Mouse (Mus musculus): Measurements from ENCODE around the gene Alyref.
A peak's percentile ranks its signal among the peaks of the same experiment; 100 is the strongest.
"Not testable (repeated sequence)": the region's sequence is repeated elsewhere in the genome, so short reads cannot be mapped to it uniquely, and the experiment has no call there.

Alyref gene

DNA sequence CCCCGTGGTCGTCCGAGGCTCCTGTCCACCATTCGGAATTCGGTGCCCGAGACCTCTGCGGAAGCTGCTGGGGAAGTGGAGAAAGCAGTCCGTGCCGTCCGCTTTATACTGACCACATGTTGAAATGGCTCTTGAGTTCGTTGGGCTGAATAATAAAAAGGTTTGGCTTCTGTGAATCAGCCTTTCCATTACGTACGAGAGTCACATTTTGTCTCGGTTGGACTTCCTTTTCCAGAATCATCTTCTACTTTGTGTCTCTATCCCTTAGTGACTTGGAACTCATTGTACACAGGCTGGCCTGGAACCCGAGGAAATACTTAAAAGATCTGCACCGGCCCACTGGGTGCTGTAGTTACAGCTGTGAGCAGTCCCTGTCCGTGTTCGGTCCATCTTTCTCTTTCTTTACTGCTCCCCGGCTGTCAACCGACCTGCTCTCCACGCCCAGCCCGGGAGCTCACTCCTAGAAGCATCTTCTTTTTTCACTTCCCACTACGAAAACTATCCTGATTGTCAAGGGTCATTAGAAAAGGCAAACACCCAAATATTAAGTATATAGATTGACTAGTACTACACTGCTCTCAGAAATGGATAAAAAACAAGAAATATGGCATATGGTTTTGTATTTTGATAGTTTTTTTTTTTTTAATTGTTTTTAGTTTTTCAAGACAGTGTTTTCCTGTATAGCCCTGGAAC lies 24.4 kb downstream of the Alyref start:
- DNase-seq (ENCODE audit: low spot score in 2 of 2) = no peak

DNA sequence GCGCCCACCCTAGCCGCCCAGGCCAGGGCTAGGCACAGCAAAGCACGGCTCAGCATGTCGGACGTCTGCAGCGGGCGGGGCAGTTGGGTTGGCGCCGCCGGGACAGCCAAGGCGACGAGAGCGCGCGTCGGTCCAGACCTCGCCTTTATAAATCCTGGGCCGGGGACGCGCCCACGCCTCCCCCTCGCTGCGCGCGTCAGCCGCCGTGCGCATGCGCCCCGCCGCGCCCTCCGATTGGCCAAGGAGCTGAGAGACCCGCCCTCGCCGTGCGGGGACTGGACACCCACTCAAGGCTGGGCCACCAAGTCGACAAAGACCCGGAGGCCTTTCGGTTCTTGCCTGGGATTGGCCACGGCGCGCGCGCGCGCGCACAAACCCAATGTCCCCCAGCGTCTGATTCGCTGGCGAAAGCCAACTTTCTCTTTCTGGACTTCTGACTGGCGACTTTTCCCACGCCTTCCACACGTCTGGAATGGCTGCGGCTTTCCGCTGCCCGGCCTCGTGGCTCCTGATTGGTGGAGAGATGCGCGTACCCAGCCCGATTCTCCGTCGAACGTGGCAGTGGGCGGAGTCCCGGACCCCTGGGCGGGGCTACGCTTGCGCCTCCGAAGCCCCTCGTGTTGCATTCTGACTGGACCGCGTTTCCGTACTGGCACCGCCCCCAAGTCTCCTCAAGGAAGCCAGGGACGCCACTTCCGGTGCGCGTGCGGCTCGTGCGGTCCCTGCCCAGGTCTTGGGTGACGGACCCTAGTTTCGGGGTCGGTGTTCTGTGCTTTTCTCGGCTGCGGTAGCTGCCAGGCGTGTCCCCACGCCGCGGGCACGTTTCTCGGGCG lies 25.2 kb downstream of the Alyref start, which contains the start of gene P4hb:
P4hb (minus strand) TSS at position 502 of the 833 bp plus-strand sequence.
- peak; percentile 99 to 100 for DNase-seq (ENCODE audit: low spot score in 2 of 2)

DNA sequence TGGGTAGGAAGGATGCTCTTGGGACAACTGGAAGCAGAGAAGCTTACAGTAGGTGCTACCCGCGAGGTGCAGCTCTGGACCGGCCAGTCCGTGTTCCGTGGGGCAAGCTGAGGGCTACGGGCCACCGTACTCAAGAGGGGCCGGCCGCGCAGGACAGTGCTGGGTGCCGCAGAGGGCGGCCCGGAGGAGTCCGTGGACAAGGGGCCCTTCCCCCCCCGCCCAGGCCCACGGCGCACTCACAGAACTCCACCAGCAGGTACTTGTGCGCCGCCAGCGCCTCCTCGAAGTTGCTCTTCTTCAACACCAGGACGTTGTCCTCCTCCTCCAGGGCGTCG lies 25.8 kb downstream of the Alyref start:
- DNase-seq (ENCODE audit: low spot score in 2 of 2) = no peak

DNA sequence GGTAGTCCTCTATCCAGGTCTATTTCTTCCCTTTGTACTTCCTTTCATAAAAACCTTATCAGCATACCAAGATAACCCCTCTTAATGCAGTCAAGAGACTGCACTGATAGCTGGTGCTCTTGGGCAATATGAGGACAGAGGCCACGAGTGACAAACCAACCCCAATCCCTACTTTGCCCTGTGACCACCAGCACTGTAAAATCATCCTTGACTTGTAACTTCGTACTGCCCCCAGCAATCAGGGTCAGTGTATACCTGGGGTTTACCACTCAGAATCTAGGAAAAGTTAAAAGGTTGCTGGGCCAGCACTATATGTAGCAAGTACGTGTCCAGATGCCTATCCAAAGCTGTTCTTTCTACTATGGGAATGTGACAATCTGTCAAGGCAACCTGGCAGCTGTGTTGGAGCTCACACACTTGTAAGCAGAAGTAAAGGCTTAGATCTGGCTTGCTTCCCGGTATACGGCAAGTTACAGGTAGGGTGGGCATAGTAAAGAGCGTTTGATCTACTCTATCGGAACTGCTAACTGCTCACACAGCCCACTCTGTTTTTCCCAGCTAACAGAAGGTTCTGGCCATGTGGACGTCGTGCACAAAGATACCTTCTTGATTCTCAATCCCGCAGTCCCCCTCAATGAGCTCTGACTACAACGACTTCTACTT lies 26.3 kb downstream of the Alyref start:
- no peak for DNase-seq (ENCODE audit: low spot score in 2 of 2)

DNA sequence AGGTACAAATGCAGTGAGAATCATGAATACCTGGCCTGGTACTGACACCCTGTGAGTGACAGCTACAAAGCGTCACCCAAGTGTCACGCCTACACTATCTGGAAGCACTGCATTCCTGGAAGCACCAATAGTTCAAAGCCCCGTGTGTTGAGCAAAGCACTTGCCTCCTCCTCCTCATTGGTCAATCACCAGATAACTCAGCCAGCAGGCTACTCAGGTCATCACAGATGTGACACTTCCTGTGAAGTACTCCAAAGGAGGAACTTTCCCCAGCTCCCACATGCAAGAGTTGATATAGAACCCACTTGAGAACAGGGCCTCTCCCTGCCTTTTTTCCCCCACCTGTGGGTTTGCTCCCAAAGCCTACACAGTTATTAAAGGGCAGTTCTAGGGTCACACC lies 27.0 kb downstream of the Alyref start:
- no peak for DNase-seq (ENCODE audit: low spot score in 2 of 2)

DNA sequence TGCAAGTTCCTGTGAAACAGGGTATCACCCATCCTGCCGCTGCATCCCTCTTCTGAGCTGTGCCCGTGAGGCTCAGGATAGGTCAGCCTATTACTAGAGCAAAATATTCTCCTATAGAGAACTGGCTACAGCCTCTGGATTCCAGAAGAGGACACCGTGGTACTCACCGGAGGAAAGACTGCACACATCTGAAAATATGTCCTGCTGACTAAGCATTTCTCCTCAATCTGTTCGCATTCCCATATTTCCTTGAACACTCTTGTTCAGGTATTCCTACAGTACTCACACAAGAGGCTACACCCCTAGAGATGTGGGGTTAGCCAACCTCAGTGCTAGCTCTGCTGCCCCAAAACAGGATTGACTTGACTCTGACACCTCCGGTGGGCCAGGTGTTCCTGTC lies 29.8 kb downstream of the Alyref start:
- no peak for DNase-seq (ENCODE audit: low spot score in 2 of 2)

DNA sequence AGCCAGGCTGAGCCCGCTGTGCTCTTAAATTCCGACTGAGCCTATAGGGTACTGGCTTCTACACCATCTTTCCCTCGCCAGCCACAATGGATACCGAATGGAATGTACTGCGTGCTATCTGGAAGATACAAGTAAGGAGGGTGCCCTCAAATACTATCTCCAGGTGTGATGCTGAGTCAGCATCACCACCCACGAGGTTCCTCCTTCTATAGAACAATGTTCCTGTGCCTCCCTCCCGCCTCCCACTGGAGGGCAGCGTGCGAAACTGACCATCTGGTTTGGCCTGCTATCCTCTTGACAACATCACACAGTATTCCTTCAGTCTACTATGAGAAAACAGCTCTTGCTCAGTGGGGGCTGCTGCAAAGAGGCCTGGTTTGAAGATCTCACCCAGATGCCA lies 33.1 kb downstream of the Alyref start:
- DNase-seq (ENCODE audit: low spot score in 2 of 2) = no peak

DNA sequence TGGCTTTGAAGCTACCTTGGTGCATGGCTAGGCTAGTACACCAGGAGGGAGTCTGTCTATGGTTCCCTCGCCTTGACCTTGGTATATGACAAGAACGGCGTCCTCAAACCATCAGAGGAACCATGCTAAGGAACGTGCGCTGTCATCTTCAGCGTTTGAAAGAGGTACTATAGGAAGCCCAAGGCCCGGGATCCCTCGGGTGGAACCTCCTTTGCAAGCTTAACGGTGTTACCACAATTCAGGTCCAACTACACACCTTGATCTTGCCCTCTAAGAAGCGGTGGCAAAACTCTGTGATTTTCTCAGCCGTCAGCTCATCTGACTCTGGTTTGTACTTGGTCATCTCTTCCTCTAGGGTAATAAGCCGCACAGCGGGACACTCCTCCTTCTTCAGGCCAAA lies 35.2 kb downstream of the Alyref start:
- DNase-seq (ENCODE audit: low spot score in 2 of 2) = no peak

DNA sequence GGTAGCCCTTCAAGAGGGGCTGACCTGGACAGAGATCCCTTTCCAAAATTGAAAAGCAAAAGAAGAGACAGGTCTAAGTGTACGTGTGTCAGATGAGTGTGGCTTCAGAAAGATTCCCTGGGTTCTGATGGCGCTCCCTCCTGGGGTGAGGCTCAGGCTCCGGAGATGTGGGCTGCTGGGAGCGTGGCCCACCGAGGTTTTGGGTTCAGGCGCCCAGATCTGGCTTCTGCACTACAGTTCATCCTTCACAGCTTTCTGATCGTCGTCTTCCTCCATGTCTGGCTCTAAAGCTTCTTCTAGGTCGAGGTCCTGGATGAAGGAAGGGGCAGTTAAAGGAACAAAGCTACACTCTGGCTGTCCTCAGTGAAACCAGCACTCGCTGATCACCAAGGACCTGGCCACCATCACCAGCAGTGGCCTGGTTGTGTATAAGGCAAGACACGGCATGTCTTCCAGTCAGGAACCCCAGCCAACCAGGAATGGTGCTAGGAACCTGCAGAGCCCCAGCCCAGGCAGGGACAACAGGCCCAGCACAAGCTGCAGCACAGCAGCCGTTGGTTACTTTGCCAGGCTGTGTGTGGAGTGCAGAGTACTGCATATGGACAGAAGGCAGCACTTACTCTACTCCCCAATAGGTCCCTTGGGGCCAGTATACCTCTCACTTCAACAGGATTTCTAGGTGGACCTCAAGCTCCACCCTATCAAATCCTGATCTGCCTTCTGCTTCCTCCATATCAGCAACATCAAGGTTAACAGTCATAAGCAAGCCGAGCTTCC lies 37.0 kb downstream of the Alyref start:
- no peak for DNase-seq (ENCODE audit: low spot score in 2 of 2)

DNA sequence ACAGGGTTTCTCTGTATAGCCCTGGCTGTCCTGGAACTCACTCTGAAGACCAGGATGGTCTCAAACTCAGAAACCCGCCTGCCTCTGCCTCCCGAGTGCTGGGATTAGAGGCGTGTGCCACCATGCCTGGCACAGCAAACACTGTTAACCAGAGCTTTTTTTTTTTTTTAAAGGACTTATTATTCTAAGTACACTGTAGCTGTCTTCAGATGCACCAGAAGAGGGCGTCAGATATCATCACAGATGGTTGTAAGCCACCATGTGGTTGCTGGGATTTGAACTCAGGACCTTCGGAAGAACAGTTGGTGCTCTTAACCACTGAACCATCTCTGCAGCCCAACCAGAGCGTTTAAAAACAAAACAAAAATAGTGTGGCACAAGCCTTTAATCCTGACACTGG lies 39.3 kb downstream of the Alyref start:
- DNase-seq (ENCODE audit: low spot score in 2 of 2) = not testable (repeated sequence)

DNA sequence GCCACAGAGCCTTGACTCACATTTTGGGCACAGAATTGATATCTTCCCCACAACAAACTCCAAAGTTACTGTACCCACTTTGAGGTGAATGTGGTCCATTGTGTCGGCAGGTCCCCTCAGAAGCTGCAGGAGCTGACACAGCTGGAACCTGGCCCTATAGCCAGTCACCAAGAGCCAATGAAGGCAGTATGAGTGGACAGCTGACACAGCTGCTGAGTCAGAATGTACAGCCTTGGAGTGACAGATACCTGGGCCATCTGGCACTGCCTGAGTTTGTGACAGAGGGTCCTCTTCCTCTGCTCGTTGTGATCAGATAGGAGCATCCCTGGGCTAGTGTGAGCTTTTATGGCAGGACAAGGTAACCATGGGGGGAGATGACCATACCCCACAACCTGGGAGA lies 42.9 kb downstream of the Alyref start:
- no peak for DNase-seq (ENCODE audit: low spot score in 2 of 2)

DNA sequence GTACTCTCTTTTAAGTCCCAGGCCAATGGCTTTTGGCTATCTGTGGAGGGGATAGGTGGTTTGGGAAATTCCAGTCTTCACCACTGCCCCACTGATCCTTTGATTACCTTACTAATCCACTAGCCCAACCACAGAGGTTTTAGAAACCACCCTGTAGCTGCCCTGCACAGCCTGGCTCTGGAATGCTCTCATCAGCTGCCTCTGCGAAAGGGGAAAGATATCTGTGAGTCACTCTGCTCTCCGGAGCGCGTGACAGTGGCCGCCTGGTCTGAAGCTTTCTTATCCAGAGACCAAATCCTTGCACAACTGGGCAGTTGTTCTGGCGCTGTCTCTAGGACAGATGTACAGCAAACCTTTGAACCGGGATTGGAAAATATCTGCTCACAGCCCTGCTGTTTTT lies 43.3 kb downstream of the Alyref start:
- no peak for DNase-seq (ENCODE audit: low spot score in 2 of 2)

DNA sequence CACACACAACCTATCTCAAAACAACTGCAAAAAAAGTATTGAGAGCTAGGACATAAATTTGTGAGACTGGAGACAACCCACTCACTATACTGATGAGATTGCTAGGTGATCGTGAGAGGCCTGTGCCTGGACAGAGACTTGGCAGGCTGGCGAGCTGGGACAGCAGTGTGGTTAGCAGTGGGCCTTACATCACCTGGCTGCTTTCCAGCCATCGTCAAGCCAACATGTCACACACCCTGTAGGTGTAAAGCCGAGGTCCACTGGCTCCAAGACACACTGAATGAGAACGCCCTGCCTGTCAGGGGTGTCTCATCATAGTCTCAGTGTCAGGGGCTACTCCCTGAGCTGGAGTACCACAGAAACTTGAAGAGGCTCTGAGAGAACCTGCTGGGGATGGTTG lies 45.4 kb downstream of the Alyref start:
- no peak for DNase-seq (ENCODE audit: low spot score in 2 of 2)

DNA sequence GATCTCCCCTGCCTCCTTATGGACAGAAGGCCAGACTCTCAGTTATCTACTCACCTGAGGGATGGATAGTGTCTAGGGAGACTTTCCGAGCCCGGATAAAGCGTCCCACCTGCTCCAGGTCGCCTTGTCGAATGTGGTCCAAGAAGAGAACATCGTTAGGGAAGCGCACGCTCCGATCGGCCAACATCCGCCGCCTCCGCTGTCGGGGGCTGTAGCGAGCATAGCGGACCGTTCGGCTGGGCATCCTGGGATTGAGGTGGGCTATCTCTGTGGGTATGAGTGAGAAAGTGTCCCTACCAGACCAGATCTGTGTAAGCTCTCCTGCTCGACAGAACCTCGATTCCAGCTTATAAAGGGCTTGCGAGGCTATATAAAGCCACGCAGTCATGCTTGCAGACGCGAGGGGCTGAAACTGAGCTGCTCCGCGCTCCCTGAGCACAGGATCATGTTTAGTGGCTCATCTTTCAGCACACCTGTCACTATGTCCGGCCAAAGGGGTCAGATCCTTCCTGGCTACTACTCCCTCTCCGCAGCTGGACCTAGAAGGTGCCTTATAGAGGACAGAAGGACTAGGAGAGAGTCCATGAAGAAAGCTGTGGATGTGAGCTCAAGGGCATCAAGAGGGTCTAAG lies 47.2 kb downstream of the Alyref start, which contains the start of gene Ppp1r27:
Ppp1r27 (minus strand) TSS at position 323 of the 631 bp plus-strand sequence.
- no peak for DNase-seq (ENCODE audit: low spot score in 2 of 2)

DNA sequence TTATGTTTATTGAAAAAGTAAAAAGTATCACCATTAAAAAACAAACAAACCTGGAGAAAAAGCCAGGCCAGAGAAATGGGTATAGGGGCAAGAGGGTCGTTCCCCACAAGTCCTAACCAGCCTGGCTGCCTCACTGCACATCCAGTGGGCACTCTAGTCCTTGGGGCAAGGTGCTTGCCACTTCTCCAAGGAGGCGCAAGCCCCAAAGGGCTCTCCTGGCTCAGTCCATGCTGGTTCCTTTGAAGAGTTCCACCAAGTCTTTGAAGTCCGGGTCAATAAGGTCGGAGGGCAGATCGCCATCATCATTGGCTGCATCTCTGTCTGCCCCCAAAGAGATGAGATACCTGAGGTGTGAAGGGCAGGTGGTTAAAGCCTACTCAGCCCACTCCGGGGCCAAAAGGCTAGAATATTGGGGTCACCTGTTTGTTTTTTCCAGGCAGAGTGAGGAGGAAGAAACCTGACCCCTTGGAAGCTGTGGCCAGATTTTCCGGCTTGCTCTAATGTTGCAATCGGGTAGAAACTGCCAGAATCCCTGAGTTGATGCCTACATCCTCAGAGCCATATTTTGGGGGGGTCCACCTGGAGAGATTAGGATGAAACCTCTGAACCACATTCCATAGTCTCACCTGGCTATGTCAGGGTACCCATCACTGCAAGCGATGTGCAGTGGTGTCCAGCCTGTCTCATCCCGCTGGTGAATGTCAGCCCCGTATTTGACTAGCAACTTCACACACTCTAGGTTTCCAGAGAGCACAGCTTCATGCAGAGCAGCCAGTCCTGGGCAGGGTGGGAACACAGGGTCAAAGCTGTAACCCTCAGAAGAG lies 48.0 kb downstream of the Alyref start:
- DNase-seq (ENCODE audit: low spot score in 2 of 2) = no peak

DNA sequence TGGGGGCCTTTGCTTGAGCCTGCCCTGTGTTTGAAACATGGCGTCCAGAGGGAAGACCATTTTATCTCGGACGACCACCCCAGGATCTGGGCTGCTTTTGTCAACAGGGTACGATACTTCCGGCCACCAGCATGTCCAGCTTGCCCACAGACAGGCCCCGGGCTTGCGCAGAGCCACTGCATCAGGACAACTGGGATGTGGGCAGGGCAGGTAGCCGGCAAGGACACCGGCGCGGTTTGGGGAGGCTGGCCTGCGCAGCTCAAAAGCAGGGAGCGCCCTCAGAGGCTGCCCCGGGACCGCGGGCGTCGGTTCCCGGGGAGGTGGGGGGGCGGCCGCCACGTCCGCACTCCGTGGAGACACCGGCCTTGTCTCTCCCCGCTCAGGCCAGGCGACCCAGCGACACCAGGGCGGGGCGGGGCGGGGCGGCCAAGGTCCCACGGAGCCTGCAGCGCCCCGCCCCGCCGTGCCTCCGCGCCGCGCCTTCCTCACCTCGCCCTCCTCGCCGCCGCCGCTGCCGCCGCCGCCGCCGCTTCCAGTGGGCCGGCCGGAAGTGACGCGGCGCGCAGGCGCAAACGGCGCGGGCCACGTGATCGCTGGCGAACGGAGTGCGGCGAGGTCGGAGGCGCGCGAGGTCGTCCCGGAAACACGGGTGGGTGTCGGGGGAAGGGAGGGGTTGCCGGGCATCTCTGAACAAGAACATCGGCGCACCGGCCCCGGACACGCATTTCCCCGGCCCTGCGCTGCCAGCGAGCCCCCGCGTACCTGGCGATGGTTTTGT lies 48.8 kb downstream of the Alyref start, which contains the start of gene Mcrip1:
Mcrip1 (minus strand) TSS at position 560 of the 778 bp plus-strand sequence.
- DNase-seq (ENCODE audit: low spot score in 2 of 2) = peak; percentile 90 to 93

DNA sequence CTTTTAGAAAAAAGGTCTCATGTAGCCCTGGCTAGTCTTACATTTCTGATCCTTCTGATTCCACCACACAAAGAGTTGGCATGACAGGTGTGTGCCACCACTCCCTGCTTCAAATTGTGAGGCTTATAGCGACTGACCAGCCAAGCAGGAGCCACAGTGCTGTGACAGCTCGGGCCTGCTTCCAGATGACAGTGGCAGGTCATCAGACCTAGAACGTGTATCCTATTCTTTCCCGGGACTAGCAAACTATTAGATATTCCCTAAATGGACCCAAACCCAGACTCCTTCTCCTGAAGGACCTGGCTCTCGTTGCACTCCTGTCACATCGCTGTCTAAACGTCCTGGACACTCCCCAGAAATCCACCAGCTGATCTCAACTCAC lies 49.4 kb downstream of the Alyref start:
- no peak for DNase-seq (ENCODE audit: low spot score in 2 of 2)

DNA sequence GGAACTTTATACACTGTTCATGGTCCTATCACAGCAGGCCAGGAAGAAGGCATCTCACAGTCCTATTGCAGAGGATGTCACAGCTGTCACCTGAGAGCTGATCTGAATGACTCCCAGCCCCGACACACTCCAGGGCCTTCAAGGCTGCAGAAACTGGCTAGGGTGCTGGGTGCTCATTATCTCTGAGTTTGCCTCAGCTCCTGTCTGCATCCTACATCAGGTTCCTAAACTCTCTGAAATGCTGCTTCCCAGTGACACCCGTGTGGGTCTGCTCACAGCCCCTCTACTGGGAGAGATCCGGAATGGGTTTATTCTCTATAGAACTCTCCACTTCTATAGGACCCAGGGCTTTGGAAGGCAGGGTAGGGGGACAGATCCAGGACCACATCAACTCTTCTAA lies 50.0 kb downstream of the Alyref start:
- DNase-seq (ENCODE audit: low spot score in 2 of 2) = no peak

DNA sequence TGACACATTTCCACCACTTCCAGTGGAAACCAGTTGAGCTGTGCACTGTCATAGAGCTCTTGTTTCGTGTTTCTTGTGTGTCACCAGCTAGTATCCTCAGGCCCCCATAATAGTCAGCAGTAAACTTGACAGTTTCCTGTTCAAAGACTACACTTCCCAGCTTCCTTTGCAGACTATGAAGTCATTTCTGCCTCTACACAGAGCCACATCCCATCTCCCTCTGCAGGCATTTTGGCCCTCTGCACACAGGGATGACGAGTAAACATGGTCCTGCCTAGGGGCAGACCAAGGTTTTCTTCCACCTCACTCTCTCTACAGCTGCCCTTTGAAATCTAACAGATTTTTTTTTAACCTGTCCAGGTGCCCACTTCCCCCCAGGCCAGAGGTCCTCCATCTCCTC lies 50.7 kb downstream of the Alyref start:
- DNase-seq (ENCODE audit: low spot score in 2 of 2) = no peak

DNA sequence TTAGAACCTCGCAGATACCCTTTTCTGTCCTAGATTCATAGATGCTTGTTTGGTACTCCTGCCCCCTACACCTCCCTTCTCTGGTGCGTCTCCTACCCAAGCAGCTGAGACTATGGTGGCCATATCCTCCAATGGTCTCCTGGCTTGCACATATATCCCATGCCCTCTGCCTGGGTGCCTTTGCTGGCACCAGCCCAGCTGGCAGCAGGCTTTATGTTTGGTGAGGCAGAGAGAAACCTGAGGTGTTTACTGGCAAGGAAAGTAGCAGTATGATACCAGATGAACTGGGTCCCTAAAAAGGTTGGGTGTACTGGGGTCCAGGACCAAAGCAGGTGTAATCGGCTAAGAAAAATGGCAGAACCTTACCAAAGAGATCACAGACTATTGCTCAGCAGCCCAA lies 52.2 kb downstream of the Alyref start:
- DNase-seq (ENCODE audit: low spot score in 2 of 2) = no peak
